Mouse (Mus musculus) G1E (cell line): ENCODE measurements around the gene Kif5c.

ENCODE experiments used
- CTCF ChIP-seq: IDR thresholded peaks from 2 replicates; pipeline ENCODE4 v1.5.1; 2012; ENCODE audit warnings: low read depth, low read length, inconsistent platforms, mixed read lengths
- GATA1 ChIP-seq: IDR thresholded peaks from 2 replicates; pipeline ENCODE4 v1.6.1; 2012; ENCODE audit warnings: borderline replicate concordance, low read length, inconsistent platforms, mixed read lengths
- GATA2 ChIP-seq: IDR thresholded peaks from 2 replicates; pipeline ENCODE4 v1.6.1; 2012; ENCODE audit warnings: low read depth, low read length, inconsistent platforms, borderline replicate concordance
- POLR2AphosphoS5 ChIP-seq: IDR thresholded peaks from 2 replicates; pipeline ENCODE4 v1.6.1; 2012; ENCODE audit warnings: low read depth, low read length, inconsistent platforms; ENCODE audit not compliant: insufficient replicate concordance
- TAL1 ChIP-seq: conservative IDR thresholded peaks from 2 replicates; pipeline ENCODE4 v1.6.1; 2012; ENCODE audit warnings: low read depth, low read length, inconsistent platforms, mixed read lengths

- TF ChIP-seq GATA1 (no peak), CTCF (no peak), TAL1 (no peak), POLR2AphosphoS5 (no peak), GATA2 (no peak)
These were observed 123.8 kb downstream of the Kif5c start for GRCm38 (mm10) chr2:49742919-49743318.
